Mouse (Mus musculus) liver, adult 2 months (tissue): ENCODE measurements around the gene Pde8a.

ENCODE experiments used
- CTCF ChIP-seq: fragments of 200-500 bp; IDR thresholded peaks from 2 replicates; pipeline ENCODE4 v1.5.1; 2011; ENCODE audit warnings: low read depth, low read length, control low read depth
- POLR2A ChIP-seq: fragments of 200-500 bp; IDR thresholded peaks from 2 replicates; pipeline ENCODE4 v1.6.1; 2011; ENCODE audit warnings: low read length, control low read depth; ENCODE audit not compliant: insufficient read depth; ENCODE audit errors: extremely low read depth

- TF ChIP-seq CTCF (no peak), POLR2A (no peak)
Measured at GRCm38 (mm10) chr7:81249854-81250279, 36.5 kb downstream of the Pde8a start.
